Mouse (Mus musculus) right cerebral cortex, adult 18-20 months (tissue): Measurements from ENCODE around the gene Ppil1.

Experiments
- DNase-seq: peaks from one replicate; pipeline ENCODE4 v3.0.0; 2022; ENCODE audit warnings: mixed read lengths

Gene Ppil1

GRCm38 (mm10) chr17:29263840-29264633, at the start of gene Ppil1:
Gene Ppil1 (minus strand): TSS chr17:29264186.
- peak; percentile 84 for DNase-seq

- no peak for DNase-seq
Measured at GRCm38 (mm10) chr17:29313300-29313699, 49.3 kb upstream of the Ppil1 start.

GRCm38 (mm10) chr17:29312082-29312481, 48.1 kb upstream of the Ppil1 start:
- no peak for DNase-seq

DNA sequence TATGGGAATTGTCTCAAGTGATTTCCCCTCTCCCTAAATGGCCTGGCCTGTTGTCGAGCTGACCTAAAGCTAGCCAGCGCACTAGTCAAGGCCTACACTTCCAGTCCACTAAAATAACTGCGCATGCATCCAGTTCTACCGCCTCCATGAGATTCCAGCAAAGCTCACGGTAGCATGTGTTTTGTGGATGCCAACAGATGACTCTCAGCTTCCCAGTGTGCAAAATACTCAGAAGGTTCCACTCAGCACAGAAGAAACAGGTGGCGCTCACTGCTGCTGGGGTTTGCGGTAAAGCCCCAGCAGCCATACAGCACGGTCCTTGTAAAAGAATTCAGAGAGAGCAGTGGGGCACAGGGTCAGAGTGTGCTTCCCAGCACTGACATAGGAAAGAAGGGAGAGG, 47.6 kb upstream of the Ppil1 start:
- DNase-seq, result no peak

- DNase-seq, result no peak
Measured at GRCm38 (mm10) chr17:29310056-29310623, 46.2 kb upstream of the Ppil1 start.

DNA sequence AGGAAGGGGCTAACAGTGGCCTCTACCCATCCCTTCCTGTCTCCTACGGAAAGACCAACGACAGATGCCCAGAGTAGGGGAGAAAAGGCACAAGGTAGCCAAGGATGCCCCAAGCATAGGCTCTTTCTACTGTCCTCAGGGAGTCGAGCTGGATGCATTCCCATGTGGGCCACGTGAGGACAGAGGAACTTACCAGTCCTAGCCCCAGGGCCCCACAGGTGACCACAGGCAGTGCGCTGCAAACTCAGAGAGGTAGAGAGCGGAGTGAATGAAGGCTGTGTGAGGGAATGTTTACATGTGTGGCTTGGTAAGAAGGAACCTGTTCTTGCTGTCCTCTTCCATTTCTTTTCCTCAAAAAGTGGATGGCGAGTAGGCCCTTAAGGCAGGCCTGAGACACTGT, 41.9 kb upstream of the Ppil1 start:
- no peak for DNase-seq

DNA sequence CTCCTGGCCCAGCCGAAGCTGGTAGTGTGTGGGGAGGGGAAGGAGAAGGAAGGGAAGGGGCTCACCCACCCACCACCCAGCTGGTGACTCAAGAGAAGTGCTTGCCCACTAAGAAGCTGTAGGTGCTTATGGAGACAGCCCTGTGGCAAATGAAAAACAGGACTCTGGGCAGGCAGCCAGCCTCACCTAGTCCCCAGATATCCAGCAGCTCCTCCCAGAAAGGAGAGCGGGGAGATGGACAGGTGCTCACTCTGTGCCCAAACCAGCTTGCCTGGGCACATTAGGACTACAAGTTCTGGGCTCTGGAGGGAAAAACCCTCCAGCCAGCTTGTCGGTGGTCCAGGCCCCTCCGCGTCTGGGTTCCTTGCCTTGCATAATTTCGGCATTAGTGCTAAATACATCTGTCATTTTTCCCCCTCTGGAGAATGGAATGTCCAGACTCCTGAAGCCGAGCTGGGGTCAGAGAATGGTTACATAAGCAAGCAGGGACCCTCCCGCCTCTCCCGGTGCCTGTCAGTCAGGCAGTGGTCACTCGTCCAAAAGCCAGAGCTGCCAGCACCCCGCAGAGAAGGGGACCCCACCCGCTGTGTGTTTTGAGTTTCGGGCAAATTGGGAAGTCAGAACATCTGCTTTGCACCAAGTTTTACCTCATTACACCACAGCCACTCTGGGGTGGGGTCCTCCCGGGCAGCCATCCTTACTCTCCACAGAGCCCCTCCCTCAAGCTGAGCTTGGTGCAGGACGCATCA, 41.2 kb upstream of the Ppil1 start:
- DNase-seq, result no peak

DNA sequence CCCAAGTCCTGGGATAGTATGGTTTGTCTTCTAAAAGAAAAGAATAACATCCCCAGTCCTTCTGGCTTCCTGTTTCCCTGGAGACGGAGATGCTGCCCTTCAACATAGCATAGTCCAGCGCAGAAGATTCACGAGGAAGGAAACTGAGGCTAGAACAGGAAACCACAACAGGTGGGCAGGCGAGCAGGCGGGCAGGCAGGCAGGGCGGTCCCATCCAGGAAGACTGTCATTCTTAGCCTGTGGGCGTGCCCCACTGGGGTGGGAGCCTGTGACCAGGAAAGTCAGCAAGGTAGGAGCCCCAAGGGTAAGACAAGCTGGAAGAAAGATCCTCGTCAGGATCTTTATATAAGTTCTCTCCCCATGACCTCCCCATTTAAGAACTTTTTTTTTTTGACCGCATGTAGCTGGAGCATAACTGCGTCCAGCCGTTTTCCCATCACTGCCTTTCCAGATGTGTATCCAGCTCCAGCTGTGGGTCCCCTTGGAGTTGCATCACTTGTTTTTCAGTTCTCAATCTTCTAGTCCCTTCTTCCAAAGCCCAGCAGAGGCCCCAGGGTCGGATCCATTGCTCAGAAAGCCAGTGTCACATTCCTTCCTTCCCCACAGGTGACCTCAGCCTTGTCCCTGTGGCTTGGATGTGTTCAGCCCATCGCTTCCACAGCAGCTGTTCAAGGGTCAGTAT, 40.5 kb upstream of the Ppil1 start:
- DNase-seq, result no peak

- no peak for DNase-seq
Measured at GRCm38 (mm10) chr17:29303856-29304255, 39.9 kb upstream of the Ppil1 start.

GRCm38 (mm10) chr17:29303087-29303486, 39.1 kb upstream of the Ppil1 start:
- DNase-seq, result no peak

DNA sequence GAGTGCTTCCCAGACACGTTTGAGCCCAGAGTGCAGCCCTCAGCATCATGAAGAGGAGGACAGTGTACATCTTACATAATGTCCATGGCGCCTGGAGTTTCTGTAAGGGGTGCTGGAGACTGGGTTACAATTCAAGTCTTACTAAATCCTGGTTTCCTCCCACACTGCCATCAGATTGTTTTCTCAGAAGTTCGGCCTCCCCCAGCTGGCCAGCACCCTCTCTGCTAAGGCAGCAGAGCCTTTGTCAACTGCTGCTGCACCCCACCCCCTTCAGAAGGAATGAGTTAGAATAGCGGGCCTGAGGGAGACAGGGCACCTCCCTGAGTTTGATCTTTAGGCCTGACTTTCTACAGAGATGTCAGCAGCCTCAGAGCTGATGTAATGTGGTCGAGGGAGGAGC, 38.2 kb upstream of the Ppil1 start:
- peak; percentile 36 for DNase-seq

GRCm38 (mm10) chr17:29301421-29301820, 37.4 kb upstream of the Ppil1 start:
- DNase-seq, result peak; percentile 30

GRCm38 (mm10) chr17:29300926-29301325, 36.9 kb upstream of the Ppil1 start:
- no peak for DNase-seq

- no peak for DNase-seq
Measured at GRCm38 (mm10) chr17:29299282-29299681, 35.3 kb upstream of the Ppil1 start.

DNA sequence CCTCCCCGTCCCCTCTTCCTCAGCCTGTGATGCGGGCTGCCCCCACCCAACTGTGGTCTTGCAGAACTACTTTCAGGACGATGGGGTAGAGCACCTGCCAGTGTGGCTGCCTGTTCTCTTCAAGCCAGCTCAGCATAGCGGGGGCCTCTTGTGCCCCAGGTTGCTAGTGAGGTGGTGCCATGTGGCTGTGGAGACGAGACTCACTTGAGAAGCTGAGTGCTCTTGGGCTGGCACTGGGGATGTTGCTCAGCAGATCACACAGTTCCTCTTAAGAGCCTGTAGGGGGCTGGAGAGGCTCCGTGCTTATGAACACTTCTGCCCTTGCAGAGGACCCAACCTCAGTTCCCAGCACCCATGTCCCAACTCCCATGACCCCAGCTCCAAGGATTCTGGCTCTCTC, 33.8 kb upstream of the Ppil1 start:
- DNase-seq, result no peak

- no peak for DNase-seq
Measured at GRCm38 (mm10) chr17:29297321-29297720, 33.3 kb upstream of the Ppil1 start.

GRCm38 (mm10) chr17:29295835-29296234, 31.8 kb upstream of the Ppil1 start:
- no peak for DNase-seq

- no peak for DNase-seq
Measured at GRCm38 (mm10) chr17:29293807-29294605, 30.0 kb upstream of the Ppil1 start.

GRCm38 (mm10) chr17:29292996-29293395, 29.0 kb upstream of the Ppil1 start:
- DNase-seq, result no peak

DNA sequence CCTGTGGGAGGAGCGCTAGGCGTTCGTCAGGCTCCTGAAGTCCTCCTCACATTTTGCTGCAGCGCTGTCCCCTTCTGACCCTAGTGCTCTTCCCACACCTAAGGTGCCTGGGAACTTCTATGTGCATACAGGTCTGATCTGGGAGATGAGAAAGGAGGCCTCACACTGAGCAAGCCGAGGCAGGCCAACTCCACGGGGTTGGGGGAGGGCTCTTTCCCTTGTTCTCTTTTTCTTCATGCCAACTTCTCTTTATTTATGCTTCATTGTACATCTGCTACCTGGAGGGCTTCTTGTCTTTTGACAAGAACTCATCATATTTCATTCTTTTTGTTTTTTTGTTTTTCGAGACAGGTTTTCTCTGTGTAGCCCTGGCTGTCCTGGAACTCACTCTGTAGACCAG, 27.8 kb upstream of the Ppil1 start:
- no peak for DNase-seq

- DNase-seq, result no peak
Measured at GRCm38 (mm10) chr17:29282216-29282952, 18.4 kb upstream of the Ppil1 start.

DNA sequence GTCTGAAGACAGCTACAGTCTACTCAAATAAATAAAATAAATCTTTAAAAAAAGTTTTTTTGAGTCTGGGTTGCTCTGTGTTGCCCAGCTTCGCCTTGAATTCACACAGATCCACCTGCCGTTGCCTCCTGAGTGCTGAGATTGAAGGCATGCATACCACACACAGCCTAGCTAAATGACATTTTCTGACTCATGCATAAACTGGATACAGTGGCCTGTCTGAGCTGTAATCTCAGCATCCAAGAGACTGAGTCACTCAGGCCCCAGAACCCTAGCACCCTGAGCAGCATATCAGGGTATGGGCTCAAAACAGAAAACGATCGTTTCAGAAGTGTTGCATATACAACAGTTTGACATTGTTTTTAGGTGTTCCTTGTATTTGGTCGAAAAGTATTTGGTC, 17.6 kb upstream of the Ppil1 start:
- no peak for DNase-seq
